Mouse (Mus musculus): Measurements from ENCODE around the gene Mogs.
A peak's percentile ranks its signal among the peaks of the same experiment; 100 is the strongest.

GRCm38 (mm10) chr6:83124851-83125312 is 9.6 kb downstream of the Mogs start:
- peak; percentile 63 for TF ChIP-seq POLR2A (IDR thresholded peaks at IDR 0.05; ENCODE audit: low read depth, low read length)
- TF ChIP-seq CTCF (IDR thresholded peaks at IDR 0.05; ENCODE audit: borderline replicate concordance, insufficient read depth, low read length) = no peak
